Mouse (Mus musculus) forebrain, embryonic 16.5 days (tissue): ENCODE data around the gene Prex1. TPM values are rescaled to one million over a fixed set of nuclear protein-coding genes. Genes with fewer than 3 reads are reported as not detected.
A peak's percentile ranks its signal among the peaks of the same experiment; 100 is the strongest.

ENCODE experiments used
- ATAC-seq: fragments of 200-750 bp; cut with Nextera tagmentation; 2 replicates; pipeline ENCODE4 v1.8.0; 2017; ENCODE audit warnings: mild to moderate bottlenecking, moderate library complexity
- H3K27ac ChIP-seq: fragments of 300-500 bp; sonication (generic); 2 replicates; pipeline ENCODE4 v1.5.1; 2014; ENCODE audit warnings: low read length, control low read depth
- H3K27me3 ChIP-seq: fragments of 300-500 bp; sonication (generic); replicated peaks from 2 replicates; pipeline ENCODE4 v1.6.1; 2014; ENCODE audit warnings: low read length; ENCODE audit not compliant: control insufficient read depth, insufficient read depth
- H3K36me3 ChIP-seq: fragments of 300-500 bp; sonication (generic); 2 replicates; pipeline ENCODE4 v1.6.1; 2014; ENCODE audit not compliant: control insufficient read depth, insufficient read depth
- H3K4me1 ChIP-seq: fragments of 300-500 bp; sonication (generic); replicated peaks from 2 replicates; pipeline ENCODE4 v1.6.1; 2014; ENCODE audit warnings: low read length; ENCODE audit not compliant: control insufficient read depth, insufficient read depth
- H3K4me2 ChIP-seq: fragments of 300-500 bp; sonication (generic); 2 replicates; pipeline ENCODE4 v1.6.1; 2014; ENCODE audit warnings: mild to moderate bottlenecking, low read length, control low read depth
- H3K4me3 ChIP-seq: fragments of 300-500 bp; sonication (generic); replicated peaks from 2 replicates; pipeline ENCODE4 v1.5.1; 2014; ENCODE audit warnings: mild to moderate bottlenecking, low read length, control low read depth
- H3K9ac ChIP-seq: fragments of 300-500 bp; sonication (generic); replicated peaks from 2 replicates; pipeline ENCODE4 v1.6.1; 2014; ENCODE audit warnings: low read depth, low read length, control low read depth
- H3K9me3 ChIP-seq: fragments of 300-500 bp; sonication (generic); 2 replicates; pipeline ENCODE4 v1.6.1; 2016; ENCODE audit warnings: low read length; ENCODE audit not compliant: control insufficient read depth
- WGBS: fragments of 180-500 bp; shearing (Covaris S2); extraction: QIAGEN DNeasy Blood & Tissue Kit; methylation state at CpG from one replicate; pipeline ENCODE4 v1.1.7; 2014; 5-methylcytosine and 5-hydroxymethylcytosine counted together
- polyA plus RNA-seq: library from polyadenylated mRNA; unstranded; fragments of >200 nt; fragmentation: Nextera tagmentation; extraction: Ambion mirVana; gene quantifications from 2 replicates; pipeline ENCODE4 v1.2.1, GENCODE M21; 2015

Gene Prex1
- polyA plus RNA-seq, 1 experiment from 2014 or later: 38.5 TPM

DNA sequence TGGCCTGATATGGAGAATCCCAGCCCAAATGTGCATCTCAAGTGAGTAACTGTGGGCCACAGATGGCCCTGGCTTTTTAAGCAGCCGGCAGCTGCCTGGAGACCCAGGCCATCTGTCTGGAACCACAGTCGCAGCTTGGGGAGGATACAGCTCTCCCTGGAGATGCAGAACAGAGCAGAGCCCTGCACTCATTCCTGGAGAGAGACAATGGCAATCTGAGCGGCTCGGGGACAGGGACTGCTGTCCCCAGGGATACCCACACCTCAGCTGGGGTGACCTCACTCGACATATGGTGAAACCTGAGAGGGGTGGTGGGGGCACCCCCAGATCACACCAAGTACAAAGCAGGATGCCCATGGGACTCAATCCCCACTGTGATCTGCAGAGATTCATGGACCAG is 60.1 kb downstream of the Prex1 start:
- peak; percentile 68 for ATAC-seq
- no peaks in the 10 kb centered on the region for H3K36me3 ChIP-seq
- H3K4me3 ChIP-seq: no peak overlapping the region
- no peaks in the 10 kb centered on the region for H3K9me3 ChIP-seq
- peak overlapping the region; percentile 33; the same call in 1 of the 2 replicates for H3K9ac ChIP-seq
- H3K4me1 ChIP-seq: peaks cover 46% of the 10 kb centered on the region
- H3K4me2 ChIP-seq: no peak overlapping the region
- H3K27ac ChIP-seq: peak overlapping the region; percentile 89
- 48% methylated on average over 5 of the region's 5 CpGs for WGBS
- no peaks in the 10 kb centered on the region for H3K27me3 ChIP-seq

DNA sequence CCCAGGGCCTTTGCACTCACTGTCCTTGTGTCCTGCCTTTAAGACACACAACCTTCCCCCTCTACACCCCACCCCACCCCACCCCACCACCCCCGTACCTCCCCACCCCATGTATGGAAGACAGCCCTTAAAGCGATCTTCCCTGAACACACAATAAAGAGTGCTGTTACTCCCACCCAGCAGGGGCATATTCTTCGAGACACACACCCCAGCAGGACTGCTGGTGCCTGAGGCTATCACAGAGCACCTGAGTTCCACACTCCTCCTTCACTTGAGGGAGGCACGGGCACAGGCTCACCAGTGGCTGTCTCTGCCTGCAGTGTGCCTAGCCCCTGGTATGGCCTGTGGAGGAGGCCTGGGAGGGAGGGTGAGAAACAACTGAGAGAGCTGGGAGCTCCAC is 61.0 kb downstream of the Prex1 start:
- Histone ChIP-seq H3K9me3 (no peaks in the 10 kb centered on the region), H3K4me3 (no peak overlapping the region), H3K9ac (no peak overlapping the region), H3K27me3 (no peaks in the 10 kb centered on the region), H3K4me2 (no peak overlapping the region), H3K4me1 (peaks cover 43% of the 10 kb centered on the region), H3K36me3 (no peaks in the 10 kb centered on the region), H3K27ac (no peak overlapping the region)
- WGBS: 43% methylated on average over 4 of the region's 4 CpGs
- ATAC-seq: no peak

DNA sequence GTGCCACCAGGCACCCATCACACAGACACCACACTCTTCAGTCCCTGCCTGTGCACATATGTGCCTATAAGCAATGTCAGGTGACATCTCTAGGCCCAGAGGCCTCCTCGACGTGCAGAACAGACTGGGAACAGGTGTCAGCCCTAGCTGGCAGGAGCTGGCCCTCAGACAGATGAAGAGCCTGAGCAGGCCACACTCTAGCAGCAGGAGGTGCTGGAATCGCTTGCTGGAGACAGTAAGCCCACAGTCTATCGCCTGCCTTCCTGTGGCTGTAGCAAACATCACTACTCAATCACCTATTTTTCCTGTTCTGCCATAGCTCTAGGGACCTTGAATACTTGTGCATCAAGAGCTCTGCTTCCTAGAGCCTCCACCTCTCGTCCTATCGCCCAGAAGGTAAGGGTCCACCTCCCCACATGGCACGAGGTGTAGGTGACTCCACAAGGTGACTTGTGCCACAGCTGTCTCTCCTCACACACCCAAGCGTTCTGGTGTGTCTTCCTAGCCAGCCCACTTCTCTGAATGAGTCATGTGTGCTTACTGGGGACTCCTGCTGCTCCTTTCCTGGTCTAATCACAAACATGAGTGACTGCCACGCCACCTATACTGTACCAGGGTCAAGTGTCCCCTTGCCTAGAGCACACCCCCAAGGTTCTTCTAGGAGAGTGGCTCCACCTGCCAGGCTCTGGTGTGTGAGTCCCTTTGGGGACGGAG is 62.2 kb downstream of the Prex1 start:
- no peak for ATAC-seq

DNA sequence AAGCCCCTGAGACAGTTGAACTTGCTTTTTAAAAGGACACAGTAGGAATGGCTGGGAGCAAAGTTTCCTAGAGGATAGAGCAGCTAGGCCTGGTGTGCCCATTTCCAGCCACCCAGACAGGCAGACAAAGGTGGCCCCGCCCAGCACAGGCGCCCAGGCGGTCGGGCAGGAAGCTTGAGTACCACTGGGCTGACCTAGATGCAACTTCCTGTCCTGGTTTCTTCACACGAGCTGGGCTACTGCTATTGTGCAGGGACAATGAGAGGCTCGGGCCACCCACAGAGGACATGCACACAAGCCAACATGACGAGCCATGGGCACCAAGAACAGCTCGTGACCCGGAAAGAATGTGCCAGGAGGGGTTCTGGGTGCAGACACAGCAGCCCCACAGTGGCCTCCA is 63.2 kb downstream of the Prex1 start:
- no peak for ATAC-seq
- no peaks in the 10 kb centered on the region for H3K36me3 ChIP-seq
- no peak overlapping the region for H3K4me2 ChIP-seq
- H3K4me3 ChIP-seq: no peak overlapping the region
- no peak overlapping the region for H3K9ac ChIP-seq
- 40% methylated on average over 9 of the region's 9 CpGs for WGBS
- H3K27ac ChIP-seq: no peak overlapping the region
- H3K27me3 ChIP-seq: no peaks in the 10 kb centered on the region
- H3K4me1 ChIP-seq: peaks cover 26% of the 10 kb centered on the region
- H3K9me3 ChIP-seq: no peaks in the 10 kb centered on the region

More for the DNA sequence above, 62.2 kb downstream of the Prex1 start:
- no peak overlapping the region for H3K4me3 ChIP-seq
- no peaks in the 10 kb centered on the region for H3K9me3 ChIP-seq
- H3K27me3 ChIP-seq: no peaks in the 10 kb centered on the region
- 62% methylated on average over 10 of the region's 10 CpGs for WGBS
- H3K27ac ChIP-seq: no peak overlapping the region
- no peaks in the 10 kb centered on the region for H3K36me3 ChIP-seq
- no peak overlapping the region for H3K9ac ChIP-seq
- no peak overlapping the region for H3K4me2 ChIP-seq
- H3K4me1 ChIP-seq: peaks cover 34% of the 10 kb centered on the region

DNA sequence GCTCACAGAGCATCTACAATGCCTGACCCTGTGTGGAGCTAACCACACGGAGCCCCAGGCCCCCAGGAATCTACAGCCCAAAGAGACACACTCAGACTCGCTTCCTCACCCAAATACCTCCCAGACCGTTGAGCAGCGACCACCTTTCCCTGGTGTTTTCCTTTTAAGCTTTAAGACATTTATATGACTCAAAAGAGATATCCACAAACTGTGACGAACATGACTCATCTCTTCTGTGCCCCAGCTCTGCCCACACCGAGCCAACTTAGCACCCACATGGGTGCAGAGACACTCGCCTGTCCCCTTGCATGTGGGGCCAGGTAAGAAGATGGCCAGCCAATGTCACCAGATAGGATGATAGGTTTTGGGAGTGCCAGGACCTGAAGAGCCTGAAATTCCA is 66.4 kb downstream of the Prex1 start:
- H3K27me3 ChIP-seq: no peaks in the 10 kb centered on the region
- ATAC-seq: no peak
- no peak overlapping the region for H3K9ac ChIP-seq
- H3K4me3 ChIP-seq: no peak overlapping the region
- 63% methylated on average over 7 of the region's 7 CpGs for WGBS
- peaks cover 4% of the 10 kb centered on the region for H3K4me1 ChIP-seq
- H3K27ac ChIP-seq: no peak overlapping the region
- no peak overlapping the region for H3K4me2 ChIP-seq
- no peaks in the 10 kb centered on the region for H3K9me3 ChIP-seq
- no peaks in the 10 kb centered on the region for H3K36me3 ChIP-seq

DNA sequence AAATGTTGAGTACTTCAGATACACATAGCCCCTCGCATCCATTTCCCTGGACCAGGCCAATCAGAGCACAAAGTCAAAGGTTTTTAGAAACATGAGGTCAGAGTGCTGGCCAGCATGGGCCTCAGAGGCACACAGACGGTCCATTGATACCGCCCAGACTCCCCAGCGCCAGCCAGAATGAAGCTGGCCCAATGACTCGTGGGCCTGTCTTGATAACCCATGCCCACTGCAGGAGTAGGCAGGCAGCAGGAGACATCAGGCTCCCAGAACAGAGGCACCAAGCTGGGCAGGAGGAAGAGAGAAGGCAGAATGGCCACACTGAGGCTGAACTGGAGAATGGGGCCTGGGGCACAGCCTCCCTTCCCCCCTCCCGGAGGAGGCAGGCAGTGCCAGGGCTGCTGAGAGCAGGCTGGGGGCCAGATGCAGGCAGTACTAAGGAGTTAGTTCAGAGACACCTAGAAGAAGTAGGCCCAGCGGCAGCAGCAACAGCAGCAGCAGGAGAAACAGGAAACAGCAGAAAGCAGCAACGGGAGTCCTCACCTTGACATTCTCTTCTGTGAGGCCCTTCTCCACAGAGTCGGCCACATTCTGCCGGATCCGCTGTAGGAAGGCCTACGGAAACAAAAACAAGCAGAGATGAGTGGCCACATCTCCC is 67.1 kb downstream of the Prex1 start:
- H3K9me3 ChIP-seq: no peaks in the 10 kb centered on the region
- no peaks in the 10 kb centered on the region for H3K27me3 ChIP-seq
- H3K4me1 ChIP-seq: peaks cover under 1% of the 10 kb centered on the region; the same call in 1 of the 2 replicates
- no peak overlapping the region for H3K27ac ChIP-seq
- no peak for ATAC-seq
- no peak overlapping the region for H3K4me2 ChIP-seq
- H3K9ac ChIP-seq: no peak overlapping the region
- no peaks in the 10 kb centered on the region for H3K36me3 ChIP-seq
- no peak overlapping the region for H3K4me3 ChIP-seq
- 74% methylated on average over 11 of the region's 12 CpGs for WGBS

DNA sequence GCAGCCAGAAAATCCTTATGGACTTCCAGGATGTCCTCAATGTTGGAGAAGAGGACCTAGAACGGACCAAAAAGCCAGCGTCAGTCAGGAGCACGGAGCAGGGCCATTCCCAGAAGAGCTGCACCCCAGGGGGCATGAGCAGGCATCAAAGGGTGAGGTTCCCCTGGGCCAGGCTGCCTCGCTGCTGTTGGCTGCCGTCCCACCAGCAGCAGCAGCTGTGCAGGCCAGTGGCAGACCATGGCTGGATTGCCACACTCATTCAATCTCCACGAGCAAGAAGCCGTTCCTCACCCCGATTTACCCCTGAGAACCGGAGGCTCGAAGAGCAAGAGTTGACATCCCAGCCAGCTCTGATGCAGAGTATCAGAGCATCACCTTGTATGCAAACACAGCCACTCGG is 68.8 kb downstream of the Prex1 start:
- Histone ChIP-seq H3K4me1 (no peaks in the 10 kb centered on the region), H3K27me3 (no peaks in the 10 kb centered on the region), H3K4me3 (no peak overlapping the region), H3K36me3 (no peaks in the 10 kb centered on the region), H3K9ac (no peak overlapping the region), H3K27ac (no peak overlapping the region), H3K4me2 (no peak overlapping the region), H3K9me3 (no peaks in the 10 kb centered on the region)
- WGBS: 76% methylated on average over 11 of the region's 11 CpGs
- ATAC-seq: no peak

DNA sequence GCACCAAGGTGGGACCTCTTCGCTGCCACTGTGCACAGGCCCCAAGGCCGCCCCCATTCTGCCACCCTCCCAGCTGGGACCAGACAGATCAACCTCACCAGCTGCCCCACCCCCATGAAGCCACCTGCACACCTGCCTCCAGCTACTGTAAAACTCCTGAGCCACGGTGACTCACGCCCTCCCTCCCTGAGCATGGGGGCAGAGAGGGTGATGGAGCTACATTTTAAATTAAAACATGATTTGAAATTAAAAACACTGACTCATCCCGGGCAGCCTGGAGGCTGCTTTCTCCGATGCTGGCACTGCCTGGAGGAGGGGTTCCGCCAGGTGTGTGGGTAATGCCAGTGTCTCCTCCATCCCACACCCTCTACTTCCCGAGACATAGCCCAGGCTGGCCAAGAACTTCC is 71.0 kb downstream of the Prex1 start:
- 92% methylated on average over 8 of the region's 8 CpGs for WGBS
- ATAC-seq: no peak
- H3K36me3 ChIP-seq: no peaks in the 10 kb centered on the region

DNA sequence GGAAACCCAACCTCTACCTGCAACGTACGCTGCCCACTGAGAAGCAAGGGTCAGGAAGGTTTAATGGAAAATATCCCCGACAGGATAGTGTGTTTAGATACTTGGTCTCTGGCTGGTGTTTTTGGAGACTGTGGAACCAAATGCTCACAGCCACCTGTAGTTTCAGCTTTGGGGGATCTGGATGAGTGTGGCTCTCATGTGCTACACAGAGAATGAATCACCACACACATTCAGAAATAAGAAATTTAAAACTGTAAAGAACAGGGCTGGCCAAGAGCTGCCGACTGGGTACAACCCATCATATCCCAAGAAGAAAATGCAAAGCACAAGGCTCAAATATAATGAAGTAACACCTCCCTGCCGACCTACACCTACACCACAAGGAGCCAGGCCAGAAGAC is 73.9 kb downstream of the Prex1 start:
- 96% methylated on average over 5 of the region's 5 CpGs for WGBS
- Histone ChIP-seq H3K9me3 (no peaks in the 10 kb centered on the region), H3K27ac (no peak overlapping the region), H3K4me2 (no peak overlapping the region), H3K9ac (no peak overlapping the region), H3K27me3 (no peaks in the 10 kb centered on the region), H3K4me1 (peaks cover 14% of the 10 kb centered on the region), H3K4me3 (no peak overlapping the region), H3K36me3 (no peaks in the 10 kb centered on the region)
- ATAC-seq: no peak

More for the DNA sequence above, 71.0 kb downstream of the Prex1 start:
- Histone ChIP-seq H3K27ac (no peak overlapping the region), H3K27me3 (no peaks in the 10 kb centered on the region), H3K4me3 (no peak overlapping the region), H3K9ac (no peak overlapping the region), H3K4me2 (no peak overlapping the region), H3K4me1 (peaks cover 2% of the 10 kb centered on the region), H3K9me3 (no peaks in the 10 kb centered on the region)
